Mouse (Mus musculus): Measurements from ENCODE around the gene Asap2. TPM values are rescaled to one million over a fixed set of nuclear protein-coding genes. Genes with fewer than 3 reads are reported as not detected.
A peak's percentile ranks its signal among the peaks of the same experiment; 100 is the strongest.

Gene Asap2
- total RNA-seq, 2 experiments from 2014 or later = 38.4 to 41.1 TPM

- DNase-seq (ENCODE audit: low spot score in 2 of 2) = no peak
Observed at GRCm38 (mm10) chr12:21284761-21285441, 294.6 kb downstream of the Asap2 start, which contains the start of gene Cpsf3. Gene Cpsf3 (plus strand): TSS chr12:21285391.

GRCm38 (mm10) chr12:21285508-21286242 lies 295.4 kb downstream of the Asap2 start:
- DNase-seq (ENCODE audit: low spot score in 2 of 2) = no peak
- intact Hi-C loops (cut with DNase I) = no loop called here

More at GRCm38 (mm10) chr12:21284761-21285441, 294.6 kb downstream of the Asap2 start, which contains the start of gene Cpsf3:
- intact Hi-C loops (cut with DNase I) = no loop called here

DNA sequence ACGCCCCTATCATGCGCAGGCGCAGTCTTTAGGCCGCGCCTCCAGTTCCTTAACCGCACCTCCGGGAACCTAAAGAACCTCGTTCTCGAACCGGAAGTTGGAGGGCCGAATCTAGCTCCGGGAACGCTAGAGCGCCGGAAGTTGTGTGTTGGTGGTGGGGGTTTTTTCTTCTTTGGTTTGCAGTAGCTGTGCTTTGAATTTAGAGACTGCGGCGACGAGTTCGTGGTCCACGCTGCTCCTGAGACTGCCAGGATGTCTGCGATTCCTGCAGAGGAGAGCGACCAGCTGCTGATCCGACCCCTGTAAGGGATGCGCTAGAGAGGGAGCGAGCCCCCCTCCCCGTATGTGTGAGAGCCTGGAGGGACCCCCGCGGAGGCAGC lies 296.0 kb downstream of the Asap2 start, which contains the start of gene Itgb1bp1:
Gene Itgb1bp1, minus strand, starts transcription at position 42 of the 380 bp plus-strand sequence.
- DNase-seq (ENCODE audit: low spot score in 2 of 2) = peak; percentile 99 to 100
- intact Hi-C loops (cut with DNase I) = no loop called here

DNA sequence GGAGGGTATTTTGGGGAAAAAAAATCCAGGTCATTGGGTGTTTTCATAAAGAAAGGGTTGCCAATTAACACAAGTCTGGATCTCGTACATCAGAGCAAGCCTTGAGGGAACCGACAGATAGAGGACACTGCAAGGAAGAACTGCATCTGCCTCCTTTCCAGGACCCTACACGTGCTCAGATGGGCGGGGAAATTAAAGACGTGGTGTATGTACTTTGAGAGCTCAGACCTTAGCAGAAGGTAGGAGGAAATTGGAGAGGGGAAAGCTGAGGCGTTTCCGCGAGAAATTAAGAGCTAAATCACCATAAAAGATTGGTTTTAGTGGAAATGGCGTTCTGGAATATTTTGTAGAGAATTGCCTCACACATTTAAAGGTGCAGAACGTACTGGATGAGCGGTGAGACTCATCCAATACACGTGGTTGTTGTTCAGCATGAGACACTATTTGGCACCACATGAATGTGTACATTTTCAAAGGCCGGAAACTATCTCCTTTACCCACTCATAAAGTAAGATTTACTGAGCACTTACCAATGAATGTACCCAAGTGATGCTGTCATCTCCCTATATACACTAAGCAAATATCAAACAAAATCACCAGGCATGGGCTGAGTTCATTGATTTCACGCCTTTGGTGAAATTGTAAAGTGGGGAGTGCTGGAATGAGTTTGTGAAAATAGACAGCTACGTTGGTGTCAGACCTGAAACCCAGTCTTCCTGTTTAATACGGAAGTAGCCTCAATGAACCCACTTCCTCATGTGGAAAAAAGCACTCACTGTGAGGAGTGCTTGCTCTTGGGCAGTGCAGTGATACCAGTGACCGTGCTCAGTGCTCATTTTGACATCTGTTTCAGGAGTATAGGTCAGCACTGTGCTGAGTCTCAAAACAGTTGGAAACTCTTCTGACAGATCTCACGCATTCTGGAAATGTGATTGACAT lies 296.7 kb downstream of the Asap2 start:
- peak; percentile 34 to 41 for DNase-seq (ENCODE audit: low spot score in 2 of 2)
- intact Hi-C loops (cut with DNase I) = no loop called here

- intact Hi-C loops (cut with DNase I) = no loop called here
- no peak for DNase-seq (ENCODE audit: low spot score in 2 of 2)
Observed at GRCm38 (mm10) chr12:21288716-21289395, 298.6 kb downstream of the Asap2 start.

DNA sequence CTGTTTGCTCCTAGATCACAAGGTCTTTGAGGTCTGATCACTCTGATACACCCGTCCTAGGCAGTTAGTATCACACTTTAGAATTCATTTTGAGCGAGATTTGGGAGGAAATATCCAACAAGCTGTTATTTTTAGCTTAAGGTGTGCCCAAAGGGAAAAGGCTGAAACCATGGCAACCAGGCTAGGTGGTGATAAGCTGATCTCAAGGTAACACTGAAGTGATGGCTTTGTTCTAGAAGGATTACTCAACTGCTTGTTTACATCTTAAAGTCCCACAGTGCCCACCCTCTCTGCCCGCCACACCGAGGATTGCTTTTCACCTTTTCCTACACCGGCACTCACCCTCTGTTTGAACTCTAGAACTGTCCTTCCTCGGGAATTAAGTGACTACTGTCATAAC lies 299.4 kb downstream of the Asap2 start:
- no peak for DNase-seq (ENCODE audit: low spot score in 2 of 2)
- intact Hi-C loops (cut with DNase I) = no loop called here

DNA sequence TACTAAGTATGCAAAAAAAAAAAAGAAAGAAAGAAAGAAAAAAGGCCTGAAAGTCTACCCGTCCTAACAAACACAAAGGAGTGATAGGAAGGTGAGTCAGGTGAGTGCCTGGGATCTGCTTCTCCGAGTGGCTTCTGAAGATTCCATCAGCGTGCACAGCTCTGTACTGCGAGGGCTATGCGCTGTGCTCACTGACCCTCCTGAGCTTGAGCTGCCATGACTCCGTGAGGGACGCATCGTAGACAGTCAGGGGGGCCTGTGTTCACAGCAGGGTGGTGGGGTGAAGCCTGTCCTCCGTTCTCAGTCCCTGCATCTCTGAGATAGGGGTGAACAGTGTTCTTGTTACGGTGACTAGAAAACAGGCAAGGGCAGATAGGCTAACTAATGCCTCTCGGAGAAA lies 308.6 kb downstream of the Asap2 start:
- intact Hi-C loops (cut with DNase I) = no loop called here
- DNase-seq (ENCODE audit: low spot score in 2 of 2) = no peak

GRCm38 (mm10) chr12:21301324-21301723 lies 311.1 kb downstream of the Asap2 start:
- intact Hi-C loops (cut with DNase I) = no loop called here
- no peak for DNase-seq (ENCODE audit: low spot score in 2 of 2)

DNA sequence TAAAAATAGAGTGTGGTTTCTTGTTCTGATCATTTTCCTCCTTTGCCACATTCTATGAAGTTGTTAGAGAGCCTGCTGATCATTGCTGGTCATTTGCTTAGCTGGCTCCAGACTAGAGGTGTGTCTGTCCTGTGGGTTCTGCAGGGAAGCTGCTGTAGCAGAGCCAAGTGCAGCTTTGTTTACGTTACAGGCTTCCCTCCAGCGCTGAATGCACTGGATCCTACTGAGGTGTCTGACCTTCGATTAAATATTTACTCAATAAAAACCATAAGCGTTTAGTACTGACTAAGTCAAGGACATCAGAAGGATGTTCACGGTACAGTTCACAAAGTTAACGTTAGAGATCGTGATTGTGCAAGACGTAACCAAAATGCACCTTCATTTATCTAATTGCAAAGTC lies 311.7 kb downstream of the Asap2 start:
- intact Hi-C loops (cut with DNase I) = no loop called here
- no peak for DNase-seq (ENCODE audit: low spot score in 2 of 2)

DNA sequence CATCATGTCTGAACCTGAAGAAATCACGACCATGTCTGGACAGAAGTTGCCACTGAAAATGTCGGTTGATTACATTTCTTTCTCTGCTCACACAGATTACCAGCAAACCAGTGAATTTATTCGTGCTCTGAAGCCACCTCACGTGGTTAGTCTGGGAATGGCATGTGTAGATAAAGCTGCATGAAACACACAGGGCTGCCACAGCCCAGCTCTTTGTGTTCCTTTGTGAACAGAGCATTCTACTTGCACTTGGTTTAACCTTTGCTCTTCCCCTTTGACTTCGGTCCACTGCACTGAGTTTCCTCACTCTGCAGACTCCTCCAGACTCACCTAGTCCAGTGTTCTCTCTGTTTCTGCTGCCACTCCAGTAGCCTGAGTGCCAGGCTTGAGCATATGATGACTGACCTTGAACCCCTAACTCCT lies 312.1 kb downstream of the Asap2 start:
- intact Hi-C loops (cut with DNase I) = no loop called here
- DNase-seq (ENCODE audit: low spot score in 2 of 2) = no peak

GRCm38 (mm10) chr12:21305741-21306140 lies 315.5 kb downstream of the Asap2 start:
- intact Hi-C loops (cut with DNase I) = no loop called here
- DNase-seq (ENCODE audit: low spot score in 2 of 2) = no peak

DNA sequence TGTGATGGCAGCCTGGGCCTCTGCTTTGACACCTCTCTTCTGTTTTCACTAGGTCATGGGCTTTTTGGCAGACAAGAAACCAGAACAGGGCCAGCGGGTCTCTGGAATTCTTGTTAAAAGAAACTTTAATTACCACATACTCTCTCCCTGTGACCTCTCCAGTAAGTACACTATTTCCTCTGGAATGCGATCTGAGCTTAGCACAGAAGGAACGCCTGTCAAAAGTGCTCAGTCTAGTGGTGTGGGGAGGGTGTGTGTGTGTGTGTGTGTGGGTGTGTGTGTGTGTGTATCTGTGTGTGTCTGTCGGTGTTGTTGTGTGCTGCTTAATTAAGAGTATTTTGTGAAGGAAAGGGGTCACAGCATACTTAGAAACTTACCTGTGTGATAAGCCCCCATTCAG lies 316.5 kb downstream of the Asap2 start:
- intact Hi-C loops (cut with DNase I) = no loop called here

GRCm38 (mm10) chr12:21312201-21312600 lies 321.9 kb downstream of the Asap2 start:
- intact Hi-C loops (cut with DNase I) = no loop called here
- no peak for DNase-seq (ENCODE audit: low spot score in 2 of 2)

More for the DNA sequence above, 316.5 kb downstream of the Asap2 start:
- DNase-seq (ENCODE audit: low spot score in 2 of 2) = no peak

- intact Hi-C loops (cut with DNase I) = loop anchor here (5.0 kb wide), 1 partner anchor 56 kb away; the partner anchor contains the start of gene Adam17
- DNase-seq (ENCODE audit: low spot score in 2 of 2) = peak; percentile 49 to 73
Observed at GRCm38 (mm10) chr12:21315923-21316868, 325.9 kb downstream of the Asap2 start, which contains the start of gene Iah1. Gene Iah1 (plus strand): TSS chr12:21316389.

GRCm38 (mm10) chr12:21316869-21317265 lies 326.6 kb downstream of the Asap2 start:
- intact Hi-C loops (cut with DNase I) = loop anchor here (5.0 kb wide), 1 partner anchor 55 kb away; the partner anchor contains the start of gene Adam17

DNA sequence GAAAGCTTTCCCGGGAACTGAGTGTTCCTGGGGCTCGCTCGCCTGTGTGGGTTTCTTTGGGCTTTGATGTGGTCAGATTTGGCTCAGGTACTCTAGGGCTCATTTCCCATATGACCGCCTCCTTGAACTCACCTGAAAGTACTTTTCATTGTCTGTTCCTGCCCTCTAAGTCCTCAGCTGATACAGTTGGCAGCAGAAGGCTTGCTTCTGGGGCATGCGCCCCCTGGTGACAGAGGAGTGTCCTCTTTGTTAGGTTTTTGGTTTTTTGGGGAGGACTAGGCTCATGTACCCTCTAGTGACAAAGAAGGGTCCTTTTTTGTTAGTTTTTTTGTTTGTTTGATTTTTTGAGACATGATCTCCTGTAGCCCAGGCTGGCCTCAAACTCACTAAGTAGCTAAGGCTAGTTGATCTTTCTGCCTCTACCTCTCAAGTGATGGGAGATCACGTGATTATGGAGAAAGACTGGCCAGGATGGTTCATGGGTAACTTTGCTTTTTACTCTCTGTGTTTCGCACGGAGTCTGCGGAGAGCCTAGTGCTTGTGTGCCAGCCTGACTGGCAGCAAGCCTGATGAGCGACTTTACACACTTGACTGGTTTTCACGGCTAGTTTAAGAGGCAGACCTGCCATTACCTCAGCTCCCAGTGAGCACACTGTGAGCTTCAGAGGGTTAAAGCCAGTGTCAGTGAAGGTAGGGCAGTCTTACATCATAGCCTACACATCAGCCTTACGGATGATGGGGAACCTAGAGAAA lies 328.1 kb downstream of the Asap2 start:
- intact Hi-C loops (cut with DNase I) = loop anchor here (5.0 kb wide), 1 partner anchor 54 kb away; the partner anchor contains the start of gene Adam17

More at GRCm38 (mm10) chr12:21316869-21317265, 326.6 kb downstream of the Asap2 start:
- no peak for DNase-seq (ENCODE audit: low spot score in 2 of 2)

More for the DNA sequence above, 328.1 kb downstream of the Asap2 start:
- peak; percentile 56 to 72 for DNase-seq (ENCODE audit: low spot score in 2 of 2)
